Mouse (Mus musculus) kidney, adult 18-20 months (tissue): Measurements from ENCODE around the gene Znrf2.

Experiments
- DNase-seq: peaks from one replicate; pipeline ENCODE4 v3.0.0; 2021

Gene Znrf2

GRCm38 (mm10) chr6:54816388-54817065 is at the start of gene Znrf2:
Gene Znrf2 (plus strand): TSS chr6:54816916.
- peak; percentile 94 for DNase-seq

- DNase-seq, result no peak
Observed at GRCm38 (mm10) chr6:54767746-54768145, 49.0 kb upstream of the Znrf2 start.

GRCm38 (mm10) chr6:54770766-54771165 is 46.0 kb upstream of the Znrf2 start:
- no peak for DNase-seq

GRCm38 (mm10) chr6:54771171-54771570 is 45.5 kb upstream of the Znrf2 start:
- no peak for DNase-seq

- no peak for DNase-seq
Observed at GRCm38 (mm10) chr6:54772078-54772477, 44.6 kb upstream of the Znrf2 start.

GRCm38 (mm10) chr6:54775739-54776138 is 41.0 kb upstream of the Znrf2 start:
- DNase-seq, result no peak

GRCm38 (mm10) chr6:54777661-54778060 is 39.1 kb upstream of the Znrf2 start:
- DNase-seq, result no peak

- peak; percentile 23 for DNase-seq
Observed at GRCm38 (mm10) chr6:54779968-54780367, 36.7 kb upstream of the Znrf2 start.

GRCm38 (mm10) chr6:54780569-54781304 is 36.0 kb upstream of the Znrf2 start:
- no peak for DNase-seq

- DNase-seq, result no peak
Observed at GRCm38 (mm10) chr6:54781881-54782280, 34.8 kb upstream of the Znrf2 start.

GRCm38 (mm10) chr6:54785098-54785730 is 31.5 kb upstream of the Znrf2 start:
- no peak for DNase-seq

GRCm38 (mm10) chr6:54786766-54787165 is 29.9 kb upstream of the Znrf2 start:
- no peak for DNase-seq

GRCm38 (mm10) chr6:54788493-54788892 is 28.2 kb upstream of the Znrf2 start:
- no peak for DNase-seq

GRCm38 (mm10) chr6:54789139-54789538 is 27.6 kb upstream of the Znrf2 start:
- DNase-seq, result no peak

- no peak for DNase-seq
Observed at GRCm38 (mm10) chr6:54790071-54790470, 26.6 kb upstream of the Znrf2 start.

- DNase-seq, result no peak
Observed at GRCm38 (mm10) chr6:54793853-54794252, 22.9 kb upstream of the Znrf2 start.

- DNase-seq, result no peak
Observed at GRCm38 (mm10) chr6:54794372-54794771, 22.3 kb upstream of the Znrf2 start.

- DNase-seq, result no peak
Observed at GRCm38 (mm10) chr6:54794991-54795390, 21.7 kb upstream of the Znrf2 start.

- DNase-seq, result peak; percentile 46
Observed at GRCm38 (mm10) chr6:54795971-54796370, 20.7 kb upstream of the Znrf2 start.

GRCm38 (mm10) chr6:54802348-54802747 is 14.4 kb upstream of the Znrf2 start:
- no peak for DNase-seq

GRCm38 (mm10) chr6:54804066-54804864 is 12.5 kb upstream of the Znrf2 start:
- no peak for DNase-seq

GRCm38 (mm10) chr6:54805779-54806178 is 10.9 kb upstream of the Znrf2 start:
- DNase-seq, result no peak
